Mouse (Mus musculus): ENCODE data around the gene Pld2.
A peak's percentile ranks its signal among the peaks of the same experiment; 100 is the strongest.
"Not testable (repeated sequence)": the region's sequence is repeated elsewhere in the genome, so short reads cannot be mapped to it uniquely, and the experiment has no call there.

Pld2 gene

DNA sequence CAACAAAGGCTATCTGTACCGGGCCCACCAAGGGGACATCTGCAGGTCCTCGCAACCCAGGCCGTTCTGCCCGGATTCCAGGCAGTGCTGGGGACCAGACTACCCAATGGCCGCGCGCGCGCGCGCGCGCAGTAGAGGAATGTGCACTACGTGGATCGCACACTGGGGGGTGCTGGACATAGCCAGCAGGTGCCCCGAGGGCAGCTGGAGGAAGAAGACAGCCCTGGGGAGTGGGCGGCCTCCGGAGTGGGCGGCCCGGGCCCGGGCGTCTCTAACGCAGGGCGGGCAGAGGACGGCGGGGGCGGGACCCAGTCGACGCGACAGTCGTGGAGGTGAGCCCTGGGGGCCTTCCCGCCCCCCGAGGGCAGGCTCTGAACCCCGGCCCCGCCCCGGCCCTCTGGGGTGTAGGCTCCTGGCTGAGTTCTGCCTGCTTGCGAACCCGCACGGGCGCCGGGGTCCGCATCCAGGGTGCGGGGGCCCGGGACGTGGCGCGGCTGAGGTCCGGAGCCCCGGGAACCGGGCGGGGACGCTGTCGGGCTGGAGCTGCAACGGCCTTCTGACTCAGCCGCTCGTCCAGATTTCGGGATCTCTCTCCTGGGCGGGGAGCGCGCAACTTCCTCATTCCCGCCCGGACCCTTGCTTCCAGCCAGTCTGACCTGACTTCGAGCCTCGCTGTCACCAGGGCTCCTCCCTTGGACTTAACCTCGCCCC is at the start of gene Pld2:
TSS of gene Pld2 (plus strand) at position 188 of the 711 bp plus-strand sequence.
- peak; percentile 87 for DNase-seq (ENCODE audit: low read depth, low spot score)

- DNase-seq (ENCODE audit: low read depth, low spot score) = no peak
Measured at GRCm38 (mm10) chr11:70499566-70500475, 40.0 kb upstream of the Pld2 start.

DNA sequence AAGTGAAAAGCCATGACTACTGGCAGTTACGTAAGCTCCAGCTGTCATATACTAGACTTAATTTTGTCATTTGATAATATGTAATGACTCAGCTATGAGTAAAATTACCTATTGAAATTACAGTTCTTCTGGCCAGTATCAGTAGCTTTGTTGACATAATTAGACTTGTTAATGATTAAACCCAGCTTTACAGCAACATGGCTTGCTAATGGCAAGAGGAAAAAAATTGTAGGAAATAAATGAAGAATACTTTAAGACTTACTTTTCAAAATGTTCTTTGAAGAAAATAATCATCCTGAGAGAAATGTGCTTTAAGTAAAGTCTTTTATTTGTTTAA is 39.4 kb upstream of the Pld2 start:
- no peak for DNase-seq (ENCODE audit: low read depth, low spot score)

DNA sequence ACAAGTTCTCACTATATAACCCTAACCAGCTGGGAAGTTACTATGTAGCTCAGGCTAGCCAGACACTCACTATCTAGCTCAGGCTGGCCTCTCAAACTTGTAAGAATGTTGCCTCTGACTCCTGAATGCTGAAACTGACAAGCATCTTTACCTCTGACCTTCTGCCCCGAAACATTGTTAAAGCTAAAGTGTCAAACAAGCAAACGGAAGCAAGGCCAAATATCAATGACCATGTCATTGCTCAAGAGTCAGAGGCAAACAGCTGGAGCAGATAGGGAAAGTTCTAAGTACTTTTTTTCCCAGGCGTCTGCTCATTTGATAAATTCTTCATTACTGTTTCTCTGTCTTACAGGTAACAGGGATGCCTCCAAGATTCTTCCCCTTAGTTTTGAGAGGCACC is 37.8 kb upstream of the Pld2 start:
- no peak for DNase-seq (ENCODE audit: low read depth, low spot score)

DNA sequence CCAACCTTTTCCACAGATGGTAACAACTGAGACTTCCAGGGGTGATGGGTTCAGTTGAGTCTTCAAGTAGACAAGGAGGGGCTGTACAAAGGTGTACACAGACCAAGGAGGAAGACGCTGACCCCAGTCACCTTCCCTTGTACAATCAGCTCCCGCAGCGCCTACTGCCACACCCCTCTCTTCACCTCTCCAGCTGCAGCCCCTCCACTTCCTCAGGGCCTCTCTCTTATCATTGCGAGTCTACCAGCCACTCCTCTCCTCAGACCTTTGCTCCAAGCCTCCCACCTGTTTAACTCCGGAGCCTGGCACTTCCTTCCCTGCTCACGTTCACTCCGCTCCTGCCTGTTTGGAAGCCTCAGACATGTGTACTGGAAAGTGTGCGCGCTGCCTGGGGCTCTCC is 34.9 kb upstream of the Pld2 start, which contains the start of gene Tm4sf5:
TSS of gene Tm4sf5 (plus strand) at position 275 of the 400 bp plus-strand sequence.
- no peak for DNase-seq (ENCODE audit: low read depth, low spot score)

DNA sequence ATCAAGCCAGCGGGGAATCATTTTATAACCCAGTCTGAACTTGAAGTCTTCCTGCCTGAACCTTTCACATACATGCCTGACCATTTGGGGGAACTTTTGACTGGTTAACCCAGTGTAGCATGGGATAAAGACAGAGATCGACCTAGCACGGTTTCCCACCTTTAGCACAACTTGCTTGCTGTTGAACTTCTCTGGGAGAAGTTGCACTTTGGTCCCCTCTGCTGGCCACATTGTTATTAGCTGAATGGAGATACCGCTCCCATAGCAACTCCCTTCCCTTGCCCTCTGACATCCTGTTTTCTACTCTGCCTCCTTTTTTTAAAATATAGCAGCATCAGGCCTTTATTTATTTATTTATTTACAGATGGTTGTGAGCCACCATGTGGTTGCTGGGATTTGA is 33.5 kb upstream of the Pld2 start:
- DNase-seq (ENCODE audit: low read depth, low spot score) = peak; percentile 61

DNA sequence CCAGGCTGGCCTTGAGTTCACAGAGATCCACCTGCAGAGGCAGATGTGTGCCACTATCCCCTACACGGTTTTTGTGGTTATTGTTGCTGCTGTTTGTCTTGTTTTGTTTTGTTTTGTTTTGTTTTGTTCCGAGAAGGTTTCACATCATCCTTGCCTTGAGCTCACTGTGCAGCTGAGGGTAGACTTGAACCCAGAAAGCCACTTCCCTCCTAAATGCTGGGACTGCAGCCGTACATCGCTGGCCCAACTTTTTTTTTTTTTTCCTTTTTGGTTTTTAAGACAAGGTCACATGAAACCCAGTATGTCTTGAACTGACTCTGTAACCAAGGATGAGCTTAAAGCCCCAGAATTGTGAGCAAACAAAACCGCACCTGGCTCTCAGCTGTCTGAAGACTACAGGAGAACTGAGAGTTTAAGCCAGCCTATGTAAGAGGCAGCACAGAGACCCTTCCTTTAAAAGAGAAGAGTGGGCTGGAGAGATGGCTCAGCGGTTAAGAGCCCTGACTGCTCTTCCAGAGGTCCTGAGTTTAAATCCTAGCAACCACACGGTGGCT is 32.8 kb upstream of the Pld2 start:
- no peak for DNase-seq (ENCODE audit: low read depth, low spot score)

DNA sequence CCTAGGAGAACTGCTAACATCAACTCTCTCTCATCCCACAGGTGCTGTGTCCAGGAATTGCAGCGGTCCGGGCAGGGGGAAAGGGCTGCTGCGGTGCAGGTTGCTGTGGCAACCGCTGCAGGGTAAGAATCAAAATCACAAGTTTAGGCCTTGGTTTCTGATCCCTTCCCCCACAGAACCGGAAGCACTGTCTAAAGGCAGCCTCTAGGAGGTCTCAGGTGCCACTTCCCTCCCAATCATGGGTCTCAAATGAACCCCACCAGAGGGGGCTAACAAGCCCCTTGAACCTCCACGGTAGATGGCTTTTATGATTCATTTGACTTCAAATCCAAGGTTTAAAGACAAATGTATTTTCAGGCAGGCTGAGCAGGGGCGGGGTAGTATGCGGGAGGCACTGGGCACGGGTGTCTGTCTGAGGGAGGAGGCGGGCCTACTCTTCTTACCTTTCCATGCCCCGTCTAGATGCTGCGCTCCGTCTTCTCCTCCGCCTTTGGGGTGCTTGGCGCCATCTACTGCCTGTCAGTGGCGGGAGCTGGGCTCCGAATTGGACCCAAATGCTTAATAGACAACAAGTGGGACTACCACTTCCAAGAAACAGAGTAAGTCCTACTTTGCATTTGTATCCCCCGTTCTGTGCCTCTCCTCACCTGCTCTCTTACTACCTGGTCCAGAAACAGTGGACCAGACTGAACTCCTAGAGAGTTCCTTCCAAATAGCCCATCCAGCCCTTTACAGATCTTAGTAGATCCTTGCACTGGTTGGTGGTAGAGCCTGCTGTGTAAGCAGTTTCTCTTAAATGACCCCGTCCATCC is 29.9 kb upstream of the Pld2 start:
- peak; percentile 46 for DNase-seq (ENCODE audit: low read depth, low spot score)

GRCm38 (mm10) chr11:70511242-70511641 is 28.6 kb upstream of the Pld2 start:
- DNase-seq (ENCODE audit: low read depth, low spot score) = no peak

GRCm38 (mm10) chr11:70511825-70512224 is 28.0 kb upstream of the Pld2 start:
- DNase-seq (ENCODE audit: low read depth, low spot score) = no peak

GRCm38 (mm10) chr11:70512709-70513342 is 27.0 kb upstream of the Pld2 start:
- no peak for DNase-seq (ENCODE audit: low read depth, low spot score)

GRCm38 (mm10) chr11:70513520-70513919 is 26.3 kb upstream of the Pld2 start:
- DNase-seq (ENCODE audit: low read depth, low spot score) = no peak

- no peak for DNase-seq (ENCODE audit: low read depth, low spot score)
Measured at GRCm38 (mm10) chr11:70514288-70514687, 25.6 kb upstream of the Pld2 start, which contains the start of gene Vmo1. Vmo1 (minus strand) TSS chr11:70514616.

DNA sequence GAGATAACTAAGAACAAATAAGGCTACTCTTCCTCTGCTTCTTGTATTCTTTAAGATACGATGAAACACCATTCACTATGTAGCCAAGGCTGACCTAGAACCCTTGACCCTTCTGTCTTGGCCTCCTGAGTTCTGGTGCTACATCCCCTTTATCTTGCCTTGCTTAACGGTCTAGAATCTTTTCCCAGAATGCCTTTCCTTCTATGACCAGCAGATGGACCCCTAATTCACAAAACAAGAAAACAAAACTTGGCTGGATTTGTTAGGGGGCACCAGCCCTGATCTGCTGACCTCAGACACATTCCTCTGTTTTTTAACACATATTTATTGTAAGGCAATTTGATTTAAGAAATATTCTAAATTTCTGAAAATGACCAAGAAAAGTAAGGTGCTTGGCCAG is 23.5 kb upstream of the Pld2 start:
- peak; percentile 76 for DNase-seq (ENCODE audit: low read depth, low spot score)

GRCm38 (mm10) chr11:70518436-70518835 is 21.4 kb upstream of the Pld2 start:
- DNase-seq (ENCODE audit: low read depth, low spot score) = no peak

DNA sequence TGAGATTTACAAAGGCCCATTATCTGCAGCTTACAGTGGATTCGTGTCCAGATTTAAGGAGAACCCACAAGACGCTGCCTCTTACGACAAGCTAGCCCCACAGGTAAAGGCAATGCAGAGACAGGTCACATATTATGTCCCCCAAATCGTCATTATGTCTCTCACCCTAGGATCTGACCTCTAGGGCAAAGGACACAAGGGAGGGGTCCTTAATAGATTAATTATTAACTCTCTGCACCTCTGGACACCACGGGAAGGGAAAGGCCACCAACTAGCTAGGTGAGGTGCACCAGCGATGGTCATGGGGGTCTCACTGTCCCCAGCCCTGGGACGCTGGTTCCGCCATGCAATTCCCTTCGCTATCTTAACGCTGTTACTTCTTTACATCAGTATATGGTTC is 20.9 kb upstream of the Pld2 start, which contains the start of gene Gltpd2:
TSS of gene Gltpd2 (plus strand) at position 274 of the 400 bp plus-strand sequence.
- DNase-seq (ENCODE audit: low read depth, low spot score) = no peak

GRCm38 (mm10) chr11:70520178-70520769 is 19.6 kb upstream of the Pld2 start:
- no peak for DNase-seq (ENCODE audit: low read depth, low spot score)

DNA sequence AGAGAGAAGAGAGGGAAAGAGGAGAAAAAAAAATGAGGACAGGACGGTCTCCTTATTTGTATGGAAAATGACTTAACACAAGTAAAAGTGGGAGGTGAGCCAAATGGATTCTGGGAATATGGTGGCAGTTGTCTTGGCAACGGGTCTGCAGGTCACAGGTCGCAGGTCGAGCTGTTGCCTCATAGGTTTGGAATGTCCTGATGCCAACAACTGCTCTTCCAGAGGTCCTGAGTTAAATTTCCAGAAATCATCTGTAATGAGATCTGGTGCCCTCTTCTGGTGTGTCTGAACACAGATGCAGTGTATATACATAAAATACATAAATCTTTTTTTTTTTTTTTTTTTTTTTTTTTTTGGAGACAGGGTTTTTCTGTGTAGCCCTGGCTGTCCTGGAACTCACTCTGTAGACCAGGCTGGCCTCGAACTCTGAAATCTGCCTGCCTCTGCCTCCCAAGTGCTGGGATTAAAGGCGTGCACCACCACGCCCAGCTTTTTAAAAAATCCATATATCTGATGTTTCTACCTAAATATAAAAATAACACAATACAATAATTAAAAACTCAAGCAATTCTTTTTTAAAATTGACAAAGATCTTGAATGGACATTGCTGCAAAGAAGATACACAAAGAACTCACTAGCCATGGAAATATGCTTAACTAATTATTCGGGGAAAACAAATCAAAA is 16.4 kb upstream of the Pld2 start:
- not testable (repeated sequence) for DNase-seq (ENCODE audit: low read depth, low spot score)

GRCm38 (mm10) chr11:70524782-70525181 is 15.1 kb upstream of the Pld2 start:
- DNase-seq (ENCODE audit: low read depth, low spot score) = no peak

- DNase-seq (ENCODE audit: low read depth, low spot score) = peak; percentile 97
Measured at GRCm38 (mm10) chr11:70525184-70525678, 14.6 kb upstream of the Pld2 start, which contains the start of gene Psmb6. Psmb6 (plus strand) TSS chr11:70525367.

All from forelimb bud, embryonic 11.5 days (tissue).